Mouse (Mus musculus) urinary bladder, postnatal 4 days (tissue): ENCODE data around the gene Otogl.

Experiments
- DNase-seq, 2 experiments: peaks; one replicate each; pipeline ENCODE4 v3.0.0; 2021 to 2022; ENCODE audit warnings: low spot score in 2 of 2

Otogl gene

DNA sequence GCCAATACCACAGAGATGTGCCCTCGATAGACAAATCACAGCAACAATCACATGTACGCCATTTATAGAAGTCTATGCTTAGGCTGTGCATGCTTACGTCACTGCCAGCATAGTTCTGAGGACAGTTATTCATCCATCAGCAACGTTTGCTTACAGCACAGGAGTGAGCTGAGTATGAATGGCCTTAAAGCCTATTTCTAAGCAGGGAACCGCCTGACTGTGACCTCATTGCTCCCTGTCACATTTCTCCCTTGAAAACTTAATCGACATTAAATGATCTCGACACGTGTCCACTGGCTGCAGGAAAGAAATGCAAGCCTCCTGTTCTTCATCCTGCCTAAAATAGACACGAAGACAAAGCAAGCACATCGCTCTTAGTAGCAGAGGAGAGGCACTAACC, 5.5 kb downstream of the Otogl start:
- DNase-seq: no peak

- DNase-seq: no peak
These were observed 6.5 kb downstream of the Otogl start for GRCm38 (mm10) chr10:107905274-107906034.

GRCm38 (mm10) chr10:107901958-107902357, 10.0 kb downstream of the Otogl start:
- no peak for DNase-seq

GRCm38 (mm10) chr10:107901204-107901879, 10.6 kb downstream of the Otogl start:
- peak in 1 of 2 experiments; percentile 33 for DNase-seq

DNA sequence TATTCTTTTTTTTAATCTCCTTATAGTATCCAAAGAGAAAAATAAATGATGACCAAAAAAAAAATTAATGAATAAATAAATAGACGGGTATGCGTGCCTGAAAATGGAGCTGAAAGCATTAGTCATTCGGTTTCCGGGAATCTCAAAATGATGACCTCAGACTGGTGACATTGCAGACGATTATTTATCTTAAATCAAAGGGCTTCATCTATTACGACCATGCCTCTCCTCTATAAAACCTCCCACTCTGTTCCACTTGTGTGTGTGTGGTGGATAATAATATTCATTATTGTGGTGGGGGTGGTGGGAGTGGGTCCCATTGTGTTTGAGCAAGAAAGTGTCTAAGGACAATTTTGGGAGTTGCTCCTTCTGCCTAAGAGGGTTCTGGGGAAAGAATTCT, 12.0 kb downstream of the Otogl start:
- no peak for DNase-seq

DNA sequence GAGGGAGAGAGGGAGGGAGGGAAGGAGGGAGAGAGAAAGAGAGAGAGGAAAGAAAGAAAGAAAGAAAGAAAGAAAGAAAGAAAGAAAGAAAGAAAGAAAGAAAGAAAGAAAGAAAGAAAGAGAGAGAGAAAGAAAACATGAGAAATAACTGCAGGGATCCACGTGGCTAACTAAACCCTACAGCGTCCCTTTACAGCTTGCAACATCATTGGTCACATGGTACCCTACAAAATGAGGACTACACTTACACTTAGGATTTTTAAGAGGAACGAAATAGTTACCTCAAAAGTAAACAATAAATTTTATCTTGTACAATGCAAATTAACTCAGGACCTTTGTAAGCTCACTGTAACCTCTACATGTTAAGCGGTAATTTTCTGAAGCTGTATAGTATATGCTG, 15.8 kb downstream of the Otogl start:
- no peak for DNase-seq

GRCm38 (mm10) chr10:107894663-107895581, 17.0 kb downstream of the Otogl start:
- DNase-seq: no peak

DNA sequence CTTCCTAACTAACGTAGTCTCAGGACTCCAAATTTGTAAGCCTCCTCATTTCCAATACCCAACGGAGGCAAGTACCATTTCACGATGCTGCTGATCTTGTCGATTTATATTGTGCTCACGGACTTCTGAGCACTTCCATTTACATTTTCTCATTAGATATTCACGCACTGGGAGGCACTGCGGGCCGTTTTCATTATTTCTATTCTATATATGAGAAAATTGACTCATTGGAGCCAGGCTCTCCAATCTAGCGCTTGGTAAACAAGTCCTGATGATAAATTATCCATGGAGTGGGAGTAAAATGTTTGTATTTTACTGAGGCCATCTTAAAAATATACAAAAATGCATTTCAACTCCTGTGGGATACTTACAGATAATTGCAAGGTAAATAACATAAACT, 21.5 kb downstream of the Otogl start:
- no peak for DNase-seq

GRCm38 (mm10) chr10:107872542-107872941, 39.4 kb downstream of the Otogl start:
- no peak for DNase-seq

- no peak for DNase-seq
These were observed 39.8 kb downstream of the Otogl start for GRCm38 (mm10) chr10:107872109-107872508.

GRCm38 (mm10) chr10:107870540-107870939, 41.4 kb downstream of the Otogl start:
- DNase-seq: no peak

DNA sequence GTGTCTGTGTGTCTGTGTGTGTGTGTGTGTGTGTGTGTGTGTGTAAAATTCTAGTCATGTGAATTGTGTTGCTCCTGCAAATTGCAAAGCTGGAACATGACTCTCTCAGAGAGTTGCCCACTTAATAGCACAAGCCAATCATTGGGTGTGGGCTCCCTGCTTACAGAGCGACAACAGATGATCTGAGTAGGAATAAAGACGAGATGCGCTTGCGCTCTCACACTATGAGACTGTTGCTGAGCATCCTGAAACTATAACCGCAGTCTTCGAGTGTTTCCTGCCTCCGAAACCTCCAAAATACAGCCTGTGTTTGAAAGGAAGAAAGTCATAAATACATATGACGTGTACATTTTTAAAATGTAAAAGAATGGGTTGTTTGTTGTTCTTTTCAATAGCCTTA, 43.0 kb downstream of the Otogl start:
- no peak for DNase-seq

DNA sequence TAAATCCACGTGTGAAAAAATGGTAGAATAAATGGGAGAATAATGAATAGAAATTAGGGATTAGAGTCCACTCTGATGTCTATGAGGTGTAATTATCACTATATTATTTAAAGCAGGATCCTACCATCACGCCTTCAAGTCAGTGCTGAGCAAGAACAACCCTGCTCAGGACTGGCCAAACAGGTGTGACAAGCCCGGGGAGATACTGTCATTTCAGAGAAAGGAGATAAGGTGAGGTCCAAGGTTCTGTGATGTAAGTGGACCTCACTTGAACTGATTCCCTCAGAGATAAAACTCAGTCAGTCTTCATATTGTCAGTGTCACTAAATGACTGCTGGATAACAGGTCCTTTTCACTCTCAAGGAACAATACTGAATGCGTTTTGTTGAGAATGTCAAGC, 44.5 kb downstream of the Otogl start:
- no peak for DNase-seq

DNA sequence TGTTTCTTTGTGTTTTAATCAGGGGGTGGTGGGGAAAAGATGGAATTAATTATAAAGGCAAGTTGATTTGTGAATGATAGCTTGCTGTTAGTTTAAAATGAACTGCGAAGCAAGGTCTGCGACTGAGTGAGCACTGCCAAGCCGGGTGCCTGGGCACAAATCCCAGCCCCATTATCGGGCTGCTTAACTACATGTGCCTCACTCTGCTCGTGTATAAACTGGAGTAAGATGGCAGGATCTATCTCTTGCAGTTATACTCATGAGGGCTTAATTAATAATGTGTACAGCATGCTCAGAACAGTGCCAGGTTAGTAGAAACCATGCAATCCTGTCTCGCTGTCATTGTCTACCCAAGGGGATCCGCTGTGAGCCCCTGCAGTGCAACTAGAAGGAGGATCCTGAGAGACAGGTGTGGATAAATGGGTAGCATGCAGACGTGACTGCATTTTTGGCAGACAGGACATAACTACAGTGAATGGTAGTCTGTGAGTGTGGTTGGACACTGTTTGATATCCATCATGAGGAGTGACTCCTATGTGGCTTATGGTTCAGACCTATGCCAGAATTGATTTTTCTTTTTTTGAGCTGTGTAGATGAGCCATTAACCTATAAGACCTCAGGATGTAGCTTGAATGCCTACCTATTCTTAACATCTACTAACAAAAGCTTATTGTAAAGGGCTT, 51.6 kb downstream of the Otogl start:
- DNase-seq: no peak

- no peak for DNase-seq
These were observed 52.7 kb downstream of the Otogl start for GRCm38 (mm10) chr10:107859220-107859619.

DNA sequence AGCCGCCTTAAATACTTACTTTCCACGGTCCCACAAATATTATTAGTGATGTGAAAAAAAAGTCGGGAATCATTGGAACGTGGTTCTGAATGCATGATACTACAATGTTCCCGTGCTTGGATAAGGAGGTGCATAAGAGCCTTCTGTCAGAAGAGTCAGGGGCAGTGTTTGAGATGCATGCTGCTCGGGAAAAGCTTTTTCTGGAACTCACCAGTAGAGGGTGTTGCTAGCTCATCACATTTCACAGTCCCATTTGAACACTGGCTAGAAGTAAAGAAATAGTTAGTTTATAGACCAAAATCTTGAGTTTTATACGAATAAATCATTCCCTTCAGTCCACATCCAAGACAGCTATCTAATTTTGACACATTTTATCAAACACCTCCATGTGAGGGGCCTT, 53.2 kb downstream of the Otogl start:
- no peak for DNase-seq

DNA sequence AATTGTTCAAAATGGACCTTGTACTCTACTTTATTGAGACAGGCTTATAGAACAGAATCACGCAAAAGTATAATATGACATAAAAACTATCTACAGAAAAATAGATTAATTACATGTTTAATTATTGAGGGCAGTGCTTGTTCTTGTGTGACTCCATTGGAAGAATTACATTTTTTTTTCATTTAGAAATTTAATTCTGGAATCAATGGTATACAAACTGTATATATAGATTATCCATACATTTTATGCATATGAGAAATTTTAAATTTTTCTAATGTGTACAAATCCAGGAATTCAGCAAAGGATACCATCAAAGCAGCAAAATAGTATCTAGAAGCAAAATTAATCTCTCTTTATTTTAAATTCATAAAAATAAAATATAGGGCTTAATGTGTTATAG, 67.0 kb downstream of the Otogl start:
- no peak for DNase-seq

DNA sequence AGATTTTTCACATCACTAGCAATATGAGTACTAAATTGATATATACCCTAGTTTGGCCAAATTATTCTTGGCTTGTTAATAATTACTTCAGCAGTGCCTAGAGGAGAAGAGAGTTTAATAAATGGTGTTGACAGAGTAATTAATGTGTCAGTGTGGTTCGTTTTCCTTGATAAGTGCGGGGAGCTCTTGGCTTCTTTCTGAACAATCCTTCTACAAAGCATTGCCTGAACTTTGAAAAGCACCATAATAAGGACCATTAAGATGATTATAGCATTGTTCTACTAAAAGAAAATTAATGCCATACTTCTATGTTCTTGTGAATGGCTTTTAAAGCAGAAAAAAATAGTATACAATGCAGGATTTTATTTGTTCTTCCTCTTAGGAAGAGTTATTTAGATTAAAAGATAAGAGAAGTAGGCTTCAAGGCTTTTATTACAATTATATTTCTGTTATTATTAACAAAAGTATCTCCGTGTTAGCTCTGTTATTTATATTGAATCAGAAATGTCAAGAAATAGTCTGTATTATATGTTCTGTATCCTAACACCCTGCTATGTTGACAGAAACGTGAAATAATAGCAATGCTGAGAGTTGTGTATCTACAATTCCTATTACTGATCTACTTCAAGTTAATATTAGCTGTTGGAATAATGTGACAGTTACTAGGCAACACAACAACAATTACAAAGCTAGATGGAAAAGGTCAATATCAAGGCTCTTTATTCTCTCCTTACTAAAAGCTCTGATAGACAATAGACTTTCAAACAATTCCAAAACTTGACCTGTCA, 77.3 kb downstream of the Otogl start:
- DNase-seq: no peak

- no peak for DNase-seq
These were observed 82.8 kb downstream of the Otogl start for GRCm38 (mm10) chr10:107829151-107829550.

GRCm38 (mm10) chr10:107813814-107814483, 98.0 kb downstream of the Otogl start:
- no peak for DNase-seq
